Mouse (Mus musculus): Measurements from ENCODE around the gene Tbc1d1.

- TF ChIP-seq POLR2A (IDR thresholded peaks at IDR 0.05; ENCODE audit: borderline replicate concordance, low read depth, low read length) (no peak), CTCF (IDR thresholded peaks at IDR 0.05; ENCODE audit: low read depth, low read length) (no peak)
Measured at GRCm38 (mm10) chr5:64236561-64236960, 80.5 kb downstream of the Tbc1d1 start.
